Mouse (Mus musculus): ENCODE data around the gene Celf2.

Gene Celf2

DNA sequence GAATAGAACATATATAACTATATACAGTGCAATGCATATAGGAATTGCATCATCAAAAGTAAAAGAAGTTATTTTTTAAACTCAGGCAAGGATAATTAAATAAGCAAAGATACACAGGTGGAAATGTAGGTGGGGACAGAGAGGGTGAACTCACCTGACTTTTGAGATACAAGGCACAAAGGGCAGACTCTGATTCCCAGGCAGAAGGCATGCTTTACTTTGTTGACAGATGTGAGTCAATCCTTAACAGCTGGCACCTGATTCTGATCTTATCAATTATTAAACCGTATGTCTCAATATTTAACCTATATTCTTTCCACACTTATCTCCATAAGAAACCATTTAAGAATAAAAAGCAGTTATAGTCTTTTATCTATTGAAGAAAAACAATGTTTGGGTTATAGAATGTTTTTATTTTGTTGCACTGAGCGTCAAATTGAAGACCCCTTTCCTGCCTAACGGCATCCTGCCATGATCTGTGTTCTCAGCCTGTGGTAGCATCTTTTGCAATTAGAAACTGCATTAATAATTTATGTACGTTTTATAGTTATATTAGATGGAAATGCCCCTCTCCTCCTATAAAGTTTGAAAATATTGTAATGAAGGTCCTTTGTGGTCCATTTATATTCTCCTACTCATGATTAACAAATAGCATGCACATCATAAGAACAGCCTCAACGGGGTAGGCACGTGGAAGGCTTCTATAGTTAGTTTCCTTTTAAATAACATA is 491.8 kb downstream of the Celf2 start:
- no peak for DNase-seq (ENCODE audit: low spot score)

DNA sequence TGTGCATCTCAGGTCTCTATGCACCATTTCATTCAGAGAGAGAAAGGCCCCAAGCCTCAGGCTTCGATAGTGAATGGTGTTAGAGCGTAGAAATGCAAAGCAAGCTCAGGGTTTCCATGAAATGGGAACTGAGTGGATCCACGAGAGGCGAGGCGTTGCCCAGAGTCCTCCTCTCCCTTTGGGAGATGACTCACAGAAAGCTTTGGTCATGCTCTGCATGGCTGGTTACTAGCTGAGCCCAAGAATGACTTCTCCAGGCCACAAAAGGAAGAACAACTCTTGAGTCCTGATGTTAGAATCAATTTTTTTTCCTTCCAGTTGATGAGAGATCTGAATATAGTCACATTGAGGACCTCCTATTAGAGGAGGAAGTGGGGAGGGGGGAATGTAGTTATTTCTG is 496.2 kb downstream of the Celf2 start:
- no peak for DNase-seq (ENCODE audit: low spot score)

DNA sequence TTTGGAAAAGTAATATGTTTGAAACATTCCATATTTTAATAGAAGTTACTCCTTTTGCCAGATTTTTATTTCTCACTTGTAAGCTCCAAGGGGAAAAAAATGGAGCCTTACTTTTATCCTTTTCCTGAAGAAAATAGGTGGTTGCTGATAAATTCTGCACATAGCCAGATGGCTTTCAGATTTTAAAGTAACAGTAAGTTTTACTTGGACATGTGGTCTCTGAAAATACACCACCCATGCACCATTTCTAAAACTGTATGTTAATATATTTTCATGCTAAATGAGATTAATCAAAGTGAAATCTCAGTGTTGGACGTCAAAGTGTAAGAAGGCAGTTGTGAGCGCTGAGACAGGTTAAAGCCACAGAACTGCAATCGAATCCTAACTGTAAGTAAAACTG is 502.5 kb downstream of the Celf2 start:
- DNase-seq (ENCODE audit: low spot score), result no peak

DNA sequence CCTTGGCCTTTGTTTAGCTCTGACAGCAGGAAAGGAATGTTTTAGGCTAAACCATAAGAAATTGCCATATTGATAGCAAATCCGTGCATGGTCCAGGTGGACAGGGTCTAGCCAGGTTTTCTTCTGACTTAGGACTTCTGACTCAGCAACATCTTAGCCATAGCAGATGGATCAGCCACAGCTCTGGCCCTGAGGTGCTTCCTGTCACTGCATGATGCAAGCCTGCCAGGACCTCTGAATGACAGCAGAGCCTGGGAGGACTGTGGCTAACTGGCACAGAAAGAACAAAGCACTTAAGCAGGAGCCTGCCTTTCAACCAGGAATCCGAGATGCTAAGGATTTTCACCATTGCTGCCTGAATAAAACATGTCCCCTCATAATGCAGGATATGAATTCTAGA is 507.4 kb downstream of the Celf2 start:
- no peak for DNase-seq (ENCODE audit: low spot score)

- no peak for DNase-seq (ENCODE audit: low spot score)
Observed at GRCm38 (mm10) chr2:6991010-6991421, 518.3 kb downstream of the Celf2 start.

- DNase-seq (ENCODE audit: low spot score), result no peak
Observed at GRCm38 (mm10) chr2:6985706-6986105, 523.7 kb downstream of the Celf2 start.

DNA sequence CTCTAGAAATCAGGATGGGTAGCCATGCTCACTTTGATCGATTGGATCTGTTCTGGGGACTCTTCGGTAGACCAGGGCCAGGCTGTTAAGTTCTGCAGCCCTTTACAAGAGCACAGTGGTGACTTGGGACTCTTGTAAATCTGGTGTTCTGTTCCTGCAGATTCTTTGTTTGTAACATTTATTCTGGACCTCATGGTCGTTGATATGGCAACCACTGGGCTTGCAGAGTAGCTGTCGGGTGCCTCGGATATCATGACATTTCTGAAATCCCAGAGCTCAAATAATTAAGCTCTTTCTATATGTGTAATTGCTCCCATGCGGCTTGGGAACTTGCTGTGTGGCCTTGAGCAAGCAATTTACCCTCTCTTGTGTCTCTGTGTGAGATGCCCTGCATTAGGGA is 525.5 kb downstream of the Celf2 start:
- no peak for DNase-seq (ENCODE audit: low spot score)

DNA sequence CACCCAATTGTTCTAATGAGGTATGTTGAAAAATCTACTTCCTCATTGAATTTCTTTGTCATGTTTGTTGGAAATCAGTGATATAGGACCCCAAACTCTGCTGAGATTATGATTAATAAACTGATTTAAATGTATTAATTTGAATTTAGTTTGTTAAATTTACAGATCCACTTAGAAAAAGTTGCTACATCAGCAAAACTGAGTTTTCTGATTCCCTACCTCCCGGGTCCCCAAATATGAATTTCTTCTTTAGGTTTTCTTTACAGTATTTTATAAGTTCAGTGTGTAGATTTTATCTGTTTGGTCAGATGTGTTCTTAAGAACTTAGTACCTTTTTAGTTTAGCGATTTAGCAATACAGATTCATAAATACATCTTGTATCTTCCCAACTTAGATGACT is 533.1 kb downstream of the Celf2 start:
- DNase-seq (ENCODE audit: low spot score), result no peak

GRCm38 (mm10) chr2:6969228-6969627 is 540.1 kb downstream of the Celf2 start:
- DNase-seq (ENCODE audit: low spot score), result no peak

DNA sequence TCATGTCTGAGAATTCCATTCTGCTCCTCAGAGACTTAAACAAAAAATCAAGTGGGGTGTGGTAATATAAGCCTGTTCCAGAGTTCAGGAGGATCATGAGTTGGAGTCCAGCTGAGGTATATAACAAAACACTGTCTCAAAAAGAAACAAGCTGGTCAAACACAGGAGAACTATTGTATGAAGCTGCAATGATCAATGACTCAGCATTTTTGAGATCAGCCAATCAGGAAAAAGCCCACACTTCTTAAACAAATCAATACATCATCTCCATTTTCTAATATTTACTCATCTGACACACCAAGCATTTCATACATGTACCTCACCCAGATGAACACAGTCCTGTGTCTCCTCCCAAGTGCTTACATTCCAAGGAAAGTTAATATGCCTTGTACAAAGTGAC is 544.1 kb downstream of the Celf2 start:
- no peak for DNase-seq (ENCODE audit: low spot score)

DNA sequence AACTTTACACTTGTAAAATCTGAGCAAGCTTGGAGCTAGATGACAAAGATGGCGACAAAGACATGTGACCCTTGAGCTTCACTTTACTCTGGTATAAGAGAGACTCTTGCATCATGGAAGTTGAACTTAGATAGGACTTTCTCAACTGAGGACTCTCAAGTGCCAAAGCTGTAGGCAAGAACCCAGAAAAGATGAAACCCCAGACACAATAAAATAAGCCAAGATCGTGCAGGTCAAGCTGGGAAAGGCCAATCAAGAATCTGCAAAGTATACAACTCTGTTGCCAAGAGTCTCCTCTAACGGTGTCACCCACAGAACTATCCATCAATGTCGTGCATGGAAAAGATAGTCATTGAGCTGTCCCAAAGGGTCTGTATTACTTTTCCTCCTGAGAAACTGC is 558.7 kb downstream of the Celf2 start:
- DNase-seq (ENCODE audit: low spot score), result no peak

DNA sequence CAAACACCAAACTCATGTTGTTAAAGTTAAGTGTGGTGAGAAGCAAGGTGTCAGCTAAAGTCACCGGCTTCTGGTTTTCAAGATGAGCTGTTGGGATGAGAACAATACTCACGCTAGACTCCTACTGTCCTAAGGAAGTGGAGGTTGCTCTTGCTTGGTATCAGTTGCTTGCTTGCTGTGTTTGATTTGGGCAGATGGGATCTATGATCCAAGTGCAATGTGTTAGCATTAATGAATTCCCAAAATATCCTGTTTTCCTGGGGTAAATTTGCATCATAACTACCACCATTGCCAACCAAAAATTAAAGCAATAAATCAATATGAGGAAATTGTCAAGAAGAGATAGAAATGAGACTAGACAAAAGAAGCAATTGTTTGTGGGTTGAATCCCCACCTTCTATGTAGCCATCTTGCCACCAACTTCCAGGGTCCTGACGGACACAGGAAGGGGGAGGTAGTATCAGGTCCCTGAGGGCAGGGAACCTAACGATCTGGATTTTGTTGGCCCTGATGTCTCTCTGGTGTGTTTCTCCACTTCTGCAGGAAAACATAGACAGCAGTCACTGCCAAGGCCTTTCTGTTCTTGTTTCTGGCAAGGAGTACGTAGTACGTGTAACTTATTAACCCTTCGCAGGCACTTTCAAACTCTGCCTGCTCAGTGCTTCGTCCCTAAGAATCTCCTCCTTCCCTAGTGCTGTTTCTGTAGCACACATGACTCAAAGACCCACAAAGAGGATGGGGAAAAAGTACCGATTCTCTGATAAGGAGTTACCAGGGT is 563.5 kb downstream of the Celf2 start:
- no peak for DNase-seq (ENCODE audit: low spot score)

DNA sequence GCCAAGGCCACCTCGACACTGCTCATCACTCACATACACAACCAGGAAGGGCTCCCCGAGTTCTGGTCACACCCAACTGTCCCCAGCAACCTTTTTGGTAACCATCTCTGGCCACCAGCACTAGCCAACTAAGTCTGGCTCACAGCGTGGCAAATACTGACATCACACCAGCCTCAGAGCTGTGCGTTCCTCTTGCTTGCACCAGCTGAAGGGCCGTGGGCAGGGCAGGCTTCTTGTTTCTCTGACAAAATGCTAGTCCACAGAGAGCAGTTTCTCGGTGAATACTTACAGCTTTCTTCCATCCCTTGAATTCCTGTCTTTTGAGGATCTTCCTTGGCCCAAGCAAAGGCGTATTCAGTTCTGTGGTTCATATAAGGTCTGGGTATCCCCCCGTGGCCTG is 565.7 kb downstream of the Celf2 start:
- DNase-seq (ENCODE audit: low spot score), result no peak

DNA sequence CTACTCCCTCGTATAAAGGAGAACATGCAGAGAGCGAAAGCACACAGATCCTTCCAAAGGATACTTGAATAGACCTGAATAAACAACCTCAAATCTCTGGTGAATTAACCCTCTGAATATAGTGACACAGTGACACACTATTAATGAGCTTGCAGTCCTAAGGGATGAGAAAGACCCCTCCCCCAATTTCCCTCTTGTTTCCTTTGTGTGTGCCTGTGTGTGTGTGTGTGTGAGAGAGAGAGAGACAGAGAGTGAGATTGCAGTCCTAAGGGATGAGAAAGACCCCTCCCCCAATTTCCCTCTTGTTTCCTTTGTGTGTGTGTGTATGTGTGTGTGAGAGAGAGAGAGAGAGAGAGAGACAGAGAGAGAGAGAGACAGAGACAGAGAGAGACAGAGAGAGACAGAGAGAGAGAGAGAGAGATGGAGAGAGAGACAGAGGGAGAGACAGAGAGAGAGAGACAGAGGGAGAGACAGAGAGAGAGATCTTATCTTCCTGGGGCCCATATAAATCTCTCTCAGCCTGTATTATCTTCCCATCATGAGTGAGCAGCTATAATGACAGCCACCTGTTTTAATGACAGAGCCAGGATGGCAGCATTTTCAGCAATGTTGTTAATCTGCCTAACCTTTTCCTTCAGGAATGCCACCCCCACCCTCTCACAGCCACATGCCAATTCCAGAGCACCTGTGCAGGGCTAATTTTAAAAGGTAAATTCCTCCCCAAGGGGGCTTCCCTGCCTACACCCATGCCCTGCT is 566.5 kb downstream of the Celf2 start:
- no peak for DNase-seq (ENCODE audit: low spot score)

DNA sequence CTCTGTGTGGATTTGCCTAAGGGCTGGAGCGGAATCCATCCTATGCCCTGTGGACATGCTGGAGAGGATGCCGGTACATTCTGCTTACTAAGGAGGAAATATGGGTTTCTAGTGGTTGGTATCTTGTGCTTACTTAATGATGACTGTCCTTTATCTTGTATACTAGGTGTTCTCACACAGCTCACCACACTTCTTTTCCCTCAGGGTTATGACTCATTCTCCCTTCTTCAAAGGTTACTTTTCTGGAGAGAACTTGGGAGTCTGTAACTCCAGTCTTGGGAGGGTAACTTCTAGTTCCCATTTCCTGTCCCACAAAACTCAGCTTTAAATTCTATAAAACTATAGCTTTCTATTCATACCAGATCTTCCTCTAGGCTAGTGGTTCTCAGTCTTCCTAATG is 570.2 kb downstream of the Celf2 start:
- DNase-seq (ENCODE audit: low spot score), result no peak

DNA sequence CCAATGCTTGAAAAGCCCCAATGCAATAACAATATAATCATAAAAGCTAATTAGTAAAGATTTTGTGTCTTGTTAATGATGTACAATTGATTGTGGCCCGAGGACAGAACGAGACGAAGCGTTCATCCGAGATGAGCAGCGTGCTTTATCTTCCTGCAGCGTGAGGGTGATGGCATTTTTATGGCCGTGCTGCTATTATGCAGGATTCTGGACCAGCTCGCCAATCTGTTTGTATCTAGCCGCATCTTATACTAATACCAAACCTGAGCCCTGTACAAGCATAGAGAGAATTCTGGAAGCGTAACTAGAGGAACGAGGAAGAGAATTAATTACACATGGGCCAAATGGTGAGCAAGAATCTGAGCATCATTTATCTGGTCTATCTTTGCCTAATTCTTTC is 576.2 kb downstream of the Celf2 start:
- no peak for DNase-seq (ENCODE audit: low spot score)

- no peak for DNase-seq (ENCODE audit: low spot score)
Observed at GRCm38 (mm10) chr2:6927693-6928360, 581.5 kb downstream of the Celf2 start.

DNA sequence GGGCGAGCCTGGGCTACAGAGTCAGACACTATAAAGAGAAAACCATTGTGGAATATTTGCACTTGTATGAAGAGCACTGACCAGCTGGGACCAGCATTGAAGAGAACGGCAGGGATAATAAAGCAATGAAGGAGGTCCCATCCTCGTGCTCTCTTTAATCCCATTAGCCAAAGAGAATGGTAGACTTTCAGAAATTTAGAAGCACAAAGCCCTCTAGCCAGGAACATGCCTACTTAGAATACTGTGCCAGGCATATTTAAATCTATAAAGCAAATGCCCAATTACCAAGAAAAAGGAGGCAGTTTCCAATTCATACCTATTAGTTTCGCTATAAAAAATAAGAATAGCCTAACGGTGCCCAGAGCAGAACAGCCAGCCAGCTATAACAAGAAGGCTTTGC is 583.9 kb downstream of the Celf2 start:
- DNase-seq (ENCODE audit: low spot score), result no peak

- no peak for DNase-seq (ENCODE audit: low spot score)
Observed at GRCm38 (mm10) chr2:6923738-6924474, 585.5 kb downstream of the Celf2 start.

DNA sequence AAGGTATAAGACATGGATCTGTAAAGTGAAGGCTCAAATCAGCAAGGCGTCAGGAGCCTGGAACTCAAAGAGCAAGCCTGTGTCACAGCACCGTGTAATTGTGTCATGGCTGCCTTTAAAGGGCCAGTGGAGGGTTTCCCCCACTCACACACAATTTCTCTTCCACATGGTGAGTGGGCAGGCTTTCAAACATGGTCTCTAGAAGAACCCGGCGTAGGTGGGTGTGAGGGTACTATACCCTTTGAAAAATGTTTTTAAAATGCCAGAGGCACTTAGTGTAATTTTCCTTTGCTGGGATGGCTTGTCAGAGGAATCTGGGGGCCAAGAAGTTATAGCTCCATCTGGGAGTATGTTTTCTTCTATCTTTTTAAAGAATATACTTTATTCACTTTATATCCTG is 594.0 kb downstream of the Celf2 start:
- no peak for DNase-seq (ENCODE audit: low spot score)

DNA sequence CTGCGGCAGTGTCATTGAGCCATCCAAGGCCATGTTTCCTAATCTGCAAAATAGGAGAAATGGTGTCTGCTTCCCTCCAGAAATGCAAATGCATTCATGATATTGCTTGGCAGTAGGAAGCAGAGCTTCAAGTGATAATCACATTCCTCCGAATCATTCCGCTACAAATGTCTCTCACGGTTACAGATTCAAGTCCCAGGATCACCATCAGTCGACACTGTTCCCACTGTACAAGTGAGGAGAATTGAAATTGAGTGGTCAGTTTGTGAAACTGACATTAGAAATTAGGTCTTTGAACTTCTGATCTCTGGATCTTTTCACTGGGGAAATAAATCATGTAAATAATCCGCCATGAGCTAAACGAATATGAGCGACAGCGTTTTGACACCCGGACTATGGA is 596.0 kb downstream of the Celf2 start:
- DNase-seq (ENCODE audit: low spot score), result no peak

DNA sequence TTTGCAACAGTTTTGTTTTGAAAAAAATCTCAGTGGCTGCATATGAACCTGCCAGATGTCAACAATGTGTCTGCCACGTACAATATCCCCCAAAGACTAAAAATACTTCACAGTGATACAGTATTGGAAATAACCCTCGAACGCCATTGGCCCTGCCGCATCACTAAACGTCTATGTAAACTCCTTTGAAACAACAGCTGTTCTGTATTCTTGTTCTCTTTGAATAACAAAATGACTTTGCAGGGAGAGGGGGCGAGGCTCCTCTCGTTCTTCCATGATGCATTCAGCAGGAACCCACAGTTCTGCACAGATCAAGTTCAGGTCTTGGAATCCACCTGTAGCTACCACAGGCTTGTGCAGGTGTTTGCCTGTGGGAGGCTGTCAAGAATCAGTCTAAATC is 597.4 kb downstream of the Celf2 start:
- DNase-seq (ENCODE audit: low spot score), result no peak

Data from urinary bladder, postnatal 10 days (tissue).